Mouse (Mus musculus) stomach, postnatal 0 days (tissue): ENCODE measurements around the gene Aldh1l1. TPM values are rescaled to one million over a fixed set of nuclear protein-coding genes. Genes with fewer than 3 reads are reported as not detected.

Source experiments
- ATAC-seq: fragments of 200-750 bp; cut with Nextera tagmentation; 2 replicates; pipeline ENCODE4 v1.8.0; 2017; ENCODE audit not compliant: low FRiP score, low TSS enrichment
- DNase-seq: peaks from one replicate; pipeline ENCODE4 v3.0.0-alpha.2; 2016; ENCODE audit warnings: low spot score
- H3K27ac ChIP-seq: fragments of 300-500 bp; sonication (generic); replicated peaks from 2 replicates; pipeline ENCODE4 v1.5.1; 2014; ENCODE audit warnings: mild to moderate bottlenecking, control low read depth
- H3K27me3 ChIP-seq: fragments of 300-500 bp; sonication (generic); 2 replicates; pipeline ENCODE4 v1.6.1; 2014; ENCODE audit warnings: low read length; ENCODE audit not compliant: control insufficient read depth, insufficient read depth
- H3K36me3 ChIP-seq: fragments of 300-500 bp; sonication (generic); 2 replicates; pipeline ENCODE4 v1.6.1; 2014; ENCODE audit warnings: low read length, mixed read lengths; ENCODE audit not compliant: control insufficient read depth, insufficient read depth
- H3K4me1 ChIP-seq: fragments of 300-500 bp; sonication (generic); replicated peaks from 2 replicates; pipeline ENCODE4 v1.6.1; 2014; ENCODE audit warnings: antibody characterized with exemption; ENCODE audit not compliant: control insufficient read depth, insufficient read depth
- H3K4me2 ChIP-seq: fragments of 300-500 bp; sonication (generic); replicated peaks from 2 replicates; pipeline ENCODE4 v1.6.1; 2014; ENCODE audit warnings: low read depth, mild to moderate bottlenecking, control low read depth, moderate library complexity
- H3K4me3 ChIP-seq: fragments of 300-500 bp; sonication (generic); 2 replicates; pipeline ENCODE4 v1.5.1; 2014; ENCODE audit warnings: low read depth, low read length, control low read depth
- H3K9ac ChIP-seq: fragments of 300-500 bp; sonication (generic); 2 replicates; pipeline ENCODE4 v1.6.1; 2014; ENCODE audit warnings: mild to moderate bottlenecking, low read length, control low read depth, mixed read lengths
- H3K9me3 ChIP-seq: fragments of 300-500 bp; sonication (generic); 2 replicates; pipeline ENCODE4 v1.6.1; 2016; ENCODE audit warnings: low read length; ENCODE audit not compliant: control insufficient read depth
- CTCF ChIP-seq: IDR thresholded peaks from 2 replicates; pipeline ENCODE4 v1.5.1; 2016; ENCODE audit warnings: antibody characterized with exemption, low read depth, mild to moderate bottlenecking, moderate library complexity
- EP300 ChIP-seq: optimal IDR thresholded peaks from 2 replicates; pipeline ENCODE3; 2016; ENCODE audit warnings: antibody characterized with exemption
- WGBS: fragments of 180-500 bp; shearing (Covaris S2); extraction: QIAGEN DNeasy Blood & Tissue Kit; methylation state at CpG from one replicate; pipeline ENCODE4 v1.1.7; 2014; 5-methylcytosine and 5-hydroxymethylcytosine counted together
- polyA plus RNA-seq: library from polyadenylated mRNA; unstranded; fragments of >200 nt; fragmentation: Nextera tagmentation; extraction: Ambion mirVana; gene quantifications from 2 replicates; pipeline ENCODE4 v1.2.1, GENCODE M21; 2015

Gene Aldh1l1
- polyA plus RNA-seq, 1 experiment from 2014 or later, result 6.6 TPM

GRCm38 (mm10) chr6:90567486-90567885 lies 81.3 kb downstream of the Aldh1l1 start:
- H3K9me3 ChIP-seq, result no peaks in the 10 kb centered on the region
- no peak overlapping the region for H3K4me3 ChIP-seq
- TF ChIP-seq CTCF (no peak), EP300 (no peak)
- DNase-seq, result no peak
- ATAC-seq, result no peak
- no peak overlapping the region for H3K27ac ChIP-seq
- H3K4me2 ChIP-seq, result no peak overlapping the region
- H3K36me3 ChIP-seq, result no peaks in the 10 kb centered on the region
- H3K4me1 ChIP-seq, result no peaks in the 10 kb centered on the region
- H3K9ac ChIP-seq, result no peak overlapping the region
- no peaks in the 10 kb centered on the region for H3K27me3 ChIP-seq
- WGBS, result 98% methylated on average over 3 of the region's 3 CpGs

- Histone ChIP-seq H3K4me2 (no peak overlapping the region), H3K27me3 (no peaks in the 10 kb centered on the region), H3K36me3 (no peaks in the 10 kb centered on the region), H3K4me1 (no peaks in the 10 kb centered on the region), H3K4me3 (no peak overlapping the region), H3K9me3 (no peaks in the 10 kb centered on the region), H3K27ac (no peak overlapping the region), H3K9ac (no peak overlapping the region)
- ATAC-seq, result no peak
- DNase-seq, result no peak
- no peak for TF ChIP-seq CTCF
- no peak for TF ChIP-seq EP300
- WGBS, result 74% methylated on average over 3 of the region's 3 CpGs
Observed at GRCm38 (mm10) chr6:90567928-90568327, 81.7 kb downstream of the Aldh1l1 start.

GRCm38 (mm10) chr6:90568721-90569120 lies 82.5 kb downstream of the Aldh1l1 start:
- Histone ChIP-seq H3K4me2 (no peak overlapping the region), H3K27me3 (no peaks in the 10 kb centered on the region), H3K27ac (no peak overlapping the region), H3K4me3 (no peak overlapping the region), H3K36me3 (no peaks in the 10 kb centered on the region), H3K4me1 (no peaks in the 10 kb centered on the region), H3K9ac (no peak overlapping the region), H3K9me3 (no peaks in the 10 kb centered on the region)
- DNase-seq (no peak), ATAC-seq (no peak)
- TF ChIP-seq CTCF (no peak), EP300 (no peak)
- WGBS, result 82% methylated on average over 4 of the region's 4 CpGs

- no peaks in the 10 kb centered on the region for H3K9me3 ChIP-seq
- no peaks in the 10 kb centered on the region for H3K36me3 ChIP-seq
- H3K27ac ChIP-seq, result no peak overlapping the region
- H3K4me3 ChIP-seq, result no peak overlapping the region
- H3K27me3 ChIP-seq, result no peaks in the 10 kb centered on the region
- DNase-seq (peak; percentile 42), ATAC-seq (peak; percentile 50)
- 43% methylated on average over 12 of the region's 12 CpGs for WGBS
- H3K4me1 ChIP-seq, result no peaks in the 10 kb centered on the region
- no peak overlapping the region for H3K9ac ChIP-seq
- H3K4me2 ChIP-seq, result no peak overlapping the region
- TF ChIP-seq EP300 (no peak), CTCF (no peak)
Observed at GRCm38 (mm10) chr6:90569736-90570383, 83.6 kb downstream of the Aldh1l1 start.

- peak; percentile 49 for ATAC-seq
Observed at GRCm38 (mm10) chr6:90570392-90570791, 84.2 kb downstream of the Aldh1l1 start.

GRCm38 (mm10) chr6:90575261-90575715 lies 89.1 kb downstream of the Aldh1l1 start:
- Histone ChIP-seq H3K4me1 (no peaks in the 10 kb centered on the region), H3K36me3 (no peaks in the 10 kb centered on the region), H3K27me3 (no peaks in the 10 kb centered on the region), H3K9ac (no peak overlapping the region), H3K4me3 (no peak overlapping the region), H3K9me3 (no peaks in the 10 kb centered on the region), H3K27ac (no peak overlapping the region), H3K4me2 (no peak overlapping the region)
- TF ChIP-seq CTCF, result peak; percentile 89
- TF ChIP-seq EP300, result no peak
- DNase-seq (peak; percentile 81), ATAC-seq (peak; percentile 71)
- 53% methylated on average over 3 of the region's 3 CpGs for WGBS

More at GRCm38 (mm10) chr6:90570392-90570791, 84.2 kb downstream of the Aldh1l1 start:
- WGBS, result 58% methylated on average over 8 of the region's 8 CpGs
- Histone ChIP-seq H3K27ac (no peak overlapping the region), H3K9ac (no peak overlapping the region), H3K27me3 (no peaks in the 10 kb centered on the region), H3K4me3 (no peak overlapping the region), H3K36me3 (no peaks in the 10 kb centered on the region), H3K4me2 (no peak overlapping the region), H3K4me1 (no peaks in the 10 kb centered on the region), H3K9me3 (no peaks in the 10 kb centered on the region)
- TF ChIP-seq EP300 (no peak), CTCF (no peak)
- peak; percentile 63 for DNase-seq
